Mouse (Mus musculus) cerebellum, adult 11 months (tissue): ENCODE results near the gene Utrn.
A peak's percentile ranks its signal among the peaks of the same experiment; 100 is the strongest.

Experiments
- DNase-seq: peaks from one replicate; pipeline ENCODE4 v3.0.0; 2022

Utrn gene

DNA sequence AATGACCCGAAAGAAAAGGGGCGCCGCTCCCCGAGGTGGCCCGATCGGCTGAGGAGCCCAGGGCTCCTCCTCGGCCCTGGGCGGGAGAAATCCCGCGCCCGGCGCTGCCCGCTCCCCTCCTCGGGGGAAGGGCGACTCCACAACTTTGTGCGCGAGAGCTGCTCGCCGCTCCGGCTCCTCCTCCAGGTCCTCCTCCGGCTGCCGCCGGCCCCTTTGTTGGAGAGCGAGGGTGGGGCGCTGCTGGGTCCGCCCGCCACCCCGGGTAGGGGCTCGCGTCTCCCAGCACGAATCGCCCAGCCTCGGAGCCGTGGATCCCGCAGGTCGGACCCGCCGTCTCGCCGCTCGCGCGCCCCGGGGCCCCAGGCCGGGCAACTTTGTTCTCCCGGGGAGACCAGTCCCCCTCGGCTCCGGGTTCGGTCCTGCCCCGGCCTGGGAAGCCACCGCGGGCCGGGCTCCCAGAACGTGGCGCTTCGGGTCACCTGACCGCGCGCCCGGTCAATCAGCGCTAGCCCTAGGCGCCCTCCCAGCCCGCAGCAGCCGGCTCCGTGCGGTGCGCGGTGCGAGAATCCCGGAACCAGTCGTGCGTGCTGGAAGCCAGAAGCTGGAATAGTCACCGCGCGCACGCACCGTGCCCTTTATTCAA lies at the start of gene Utrn:
Gene Utrn (minus strand): TSS at position 337 of the 643 bp plus-strand sequence.
- peak; percentile 69 for DNase-seq

DNA sequence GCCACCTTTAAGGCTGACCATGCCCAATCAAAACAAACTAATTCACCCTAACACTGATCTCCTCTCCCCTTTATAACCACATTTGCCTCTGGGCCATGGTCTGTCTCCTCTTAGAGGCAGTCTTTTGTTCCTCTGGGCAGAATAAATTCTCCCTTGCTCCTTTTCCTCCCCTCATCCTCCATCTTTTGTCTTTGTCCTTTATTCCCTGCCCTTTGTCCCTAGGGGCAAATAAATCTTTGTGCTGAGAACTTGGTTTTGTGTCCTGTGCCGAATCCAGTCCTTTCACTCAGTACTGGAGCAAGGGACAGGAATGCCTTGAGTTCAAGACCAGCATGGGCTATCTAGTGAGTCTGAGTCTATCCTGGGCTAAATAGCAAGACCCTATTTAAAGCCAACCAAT lies 48.5 kb upstream of the Utrn start:
- DNase-seq = no peak

DNA sequence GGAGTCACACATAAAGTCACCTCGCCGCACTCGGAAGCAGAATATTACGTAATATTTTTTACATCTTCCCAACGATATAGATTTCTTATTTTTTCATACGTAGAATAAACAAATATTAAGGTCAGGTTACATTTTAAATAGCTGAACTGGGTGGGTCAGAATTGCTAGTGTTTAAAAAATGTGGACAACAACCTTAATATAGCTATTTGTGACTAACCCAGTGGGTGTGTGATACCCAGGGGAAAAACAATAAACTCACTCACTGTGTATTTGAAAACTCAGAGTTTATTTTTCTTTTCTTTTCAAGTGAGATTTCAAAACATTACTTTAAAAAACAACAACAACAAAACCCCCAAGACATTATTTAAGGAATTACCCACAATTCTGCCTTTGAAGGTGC lies 47.2 kb upstream of the Utrn start:
- no peak for DNase-seq

DNA sequence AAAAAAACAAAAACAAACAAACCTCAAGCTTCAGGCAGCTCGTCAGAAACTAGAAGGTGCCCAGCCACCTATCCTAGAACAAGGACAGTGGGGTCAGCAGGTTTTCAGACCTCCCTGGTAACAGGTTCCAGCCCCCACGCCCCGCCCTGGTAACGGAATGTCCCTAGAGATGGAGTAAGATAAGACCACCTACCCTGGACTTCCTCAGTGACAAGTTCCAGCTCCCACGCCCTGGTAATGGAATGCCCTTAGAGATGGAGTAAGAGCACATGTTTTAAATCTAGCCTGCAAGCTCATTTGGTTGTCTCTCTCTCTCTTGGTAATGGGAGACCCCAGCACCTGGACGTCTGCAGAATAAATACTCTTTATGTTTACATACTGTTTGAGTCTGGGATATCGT lies 46.7 kb upstream of the Utrn start:
- DNase-seq = no peak

DNA sequence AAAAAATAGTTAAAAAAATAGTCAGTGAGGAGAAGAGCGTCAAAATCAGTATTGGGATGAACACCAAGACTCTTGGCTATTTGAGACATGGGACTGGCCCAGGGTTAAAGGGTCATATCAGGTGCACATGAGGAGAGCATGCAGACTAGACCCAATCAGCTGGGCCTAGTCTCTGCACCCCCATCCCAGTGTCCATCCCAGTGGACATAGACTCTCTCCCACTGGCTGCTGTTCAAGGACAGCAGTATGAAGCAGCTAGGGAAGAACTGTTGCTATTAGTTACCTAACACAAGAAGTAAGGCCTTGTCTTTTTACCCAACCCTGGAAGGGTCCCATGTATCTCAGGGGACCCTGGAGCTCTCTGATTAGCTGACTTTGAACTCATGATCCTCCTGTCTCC lies 45.0 kb upstream of the Utrn start:
- no peak for DNase-seq

DNA sequence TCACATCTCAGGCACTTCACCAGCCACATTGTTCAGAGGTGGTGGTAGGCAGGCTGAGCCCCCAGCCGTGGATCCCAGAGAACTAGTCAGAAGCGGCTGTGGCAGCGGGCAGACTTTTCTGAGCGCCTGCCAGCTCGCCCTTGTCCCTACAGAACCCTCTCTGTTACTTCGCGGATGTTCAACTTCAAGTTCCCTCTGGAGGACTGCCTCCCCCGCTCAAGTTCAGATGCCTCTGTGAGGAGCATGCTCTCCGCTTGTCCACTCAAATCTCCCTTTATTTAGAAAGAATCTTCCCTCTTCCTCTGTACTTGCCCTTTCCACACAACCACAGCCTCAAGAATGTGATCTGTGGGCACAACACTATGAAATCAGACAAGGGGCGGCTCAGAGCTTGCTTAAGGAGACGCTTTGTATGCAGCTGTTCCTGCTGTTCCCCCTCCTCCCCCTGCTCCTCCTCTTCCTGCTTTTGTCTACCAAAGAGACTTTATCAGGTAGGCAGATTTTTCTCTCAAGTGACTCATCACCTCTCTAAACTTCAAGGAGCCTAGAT lies 42.9 kb upstream of the Utrn start:
- no peak for DNase-seq

DNA sequence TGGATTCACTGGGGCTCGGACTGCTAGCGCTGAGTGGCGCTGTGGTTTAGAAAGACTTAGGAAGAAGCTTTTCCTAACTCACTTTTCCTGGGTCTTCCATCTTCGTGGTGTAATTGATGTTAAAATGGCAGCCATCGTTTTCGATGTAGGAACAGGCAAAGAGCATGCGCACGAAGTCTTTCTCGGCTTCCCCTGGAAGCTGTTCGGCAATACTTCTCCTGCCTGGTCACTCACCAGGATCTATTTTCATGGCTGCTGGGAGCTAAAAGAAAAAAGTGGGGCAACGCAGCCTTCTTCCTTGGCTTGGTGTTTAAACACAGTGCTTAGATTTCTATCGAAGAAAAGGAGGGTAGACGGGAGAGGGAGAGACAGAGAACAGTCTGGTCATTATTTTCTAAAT lies 42.3 kb upstream of the Utrn start:
- DNase-seq = no peak

DNA sequence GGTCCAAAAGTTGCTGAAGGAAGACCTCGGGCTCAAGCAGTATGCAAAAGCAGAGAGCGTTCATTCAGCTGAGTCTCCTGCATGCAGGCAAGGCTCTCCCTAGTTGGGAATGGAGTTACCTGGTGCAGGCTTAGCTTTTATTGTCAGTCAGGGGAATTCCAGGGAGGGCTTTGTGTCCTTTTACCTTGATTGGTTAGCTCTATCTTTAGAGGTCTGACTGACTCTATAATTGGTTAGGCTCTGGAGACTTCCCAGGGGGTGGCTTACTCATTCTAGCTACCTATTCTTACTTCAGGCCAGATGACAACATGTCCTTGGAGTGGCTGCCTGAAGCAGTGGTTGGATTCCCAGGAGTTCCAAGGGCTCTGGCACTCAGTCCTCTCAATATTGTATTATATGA lies 40.7 kb upstream of the Utrn start:
- DNase-seq = no peak

DNA sequence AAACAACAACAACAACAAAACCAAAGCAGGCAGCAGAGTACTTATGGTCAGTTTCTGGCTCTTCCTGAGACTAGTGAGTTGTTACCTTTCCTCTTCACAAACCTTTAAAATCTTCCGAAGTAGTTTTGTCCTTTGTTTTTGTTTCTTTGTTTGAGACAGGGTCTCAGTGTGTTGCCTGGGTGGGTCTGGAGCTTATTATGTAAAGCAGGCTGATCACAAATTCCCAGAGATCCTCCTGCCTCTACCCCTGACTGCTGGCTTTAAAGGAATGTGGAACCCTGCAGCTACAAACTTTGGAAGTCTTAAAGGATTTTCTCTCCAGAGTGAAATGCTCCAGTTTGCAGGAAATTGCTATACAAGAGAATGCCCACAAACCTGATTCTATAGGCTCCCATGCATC lies 40.0 kb upstream of the Utrn start:
- DNase-seq = no peak

DNA sequence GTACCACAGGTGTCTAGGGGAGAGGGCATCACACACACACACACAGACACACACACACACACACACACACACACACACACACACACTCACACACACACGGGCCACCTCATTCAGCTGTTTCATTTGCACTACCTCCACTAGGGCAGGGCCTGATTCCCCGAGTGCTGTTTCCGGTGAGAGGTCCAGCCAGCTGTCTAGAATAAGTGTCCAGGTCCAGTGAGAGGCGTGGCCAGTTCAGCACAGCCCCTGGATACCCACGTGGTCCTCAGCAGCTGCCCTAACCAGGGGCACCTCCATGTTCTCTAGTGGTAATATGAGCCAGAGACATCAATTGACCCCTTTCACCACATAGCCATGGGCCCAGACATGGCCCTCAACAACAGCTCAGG lies 35.0 kb upstream of the Utrn start:
- DNase-seq = no peak

DNA sequence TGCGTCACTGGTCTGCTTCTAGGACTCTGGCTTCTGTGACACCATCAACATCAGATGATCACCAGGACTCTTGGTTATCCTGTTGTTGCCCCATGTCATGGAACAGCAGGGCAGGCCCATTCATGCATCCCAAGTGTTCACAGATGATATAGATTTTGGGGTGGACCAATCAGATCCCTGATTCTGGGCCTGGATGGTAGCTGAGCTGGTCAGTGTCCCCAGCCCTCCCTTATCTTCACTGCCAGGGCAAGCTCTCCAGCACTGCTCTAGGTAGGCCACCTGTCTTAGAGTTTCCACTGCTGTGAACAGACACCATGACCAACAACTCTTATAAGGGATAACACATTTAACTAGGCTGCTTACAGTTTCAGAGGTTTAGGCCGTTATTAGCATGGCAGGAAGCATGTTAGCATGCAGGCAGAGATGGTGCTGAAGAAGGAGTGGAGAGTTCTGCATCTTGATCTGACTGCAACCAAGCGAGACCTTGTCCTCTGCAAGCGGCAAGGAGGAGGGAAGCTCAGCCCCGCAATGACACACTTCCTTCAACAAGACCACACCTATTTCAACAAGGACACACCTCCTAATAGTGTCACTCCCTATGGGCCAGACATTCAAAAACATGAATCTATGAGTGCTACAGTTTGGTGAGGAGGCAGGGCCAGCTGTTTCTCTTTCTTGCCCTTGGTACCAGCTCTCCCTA lies 34.4 kb upstream of the Utrn start:
- no peak for DNase-seq

DNA sequence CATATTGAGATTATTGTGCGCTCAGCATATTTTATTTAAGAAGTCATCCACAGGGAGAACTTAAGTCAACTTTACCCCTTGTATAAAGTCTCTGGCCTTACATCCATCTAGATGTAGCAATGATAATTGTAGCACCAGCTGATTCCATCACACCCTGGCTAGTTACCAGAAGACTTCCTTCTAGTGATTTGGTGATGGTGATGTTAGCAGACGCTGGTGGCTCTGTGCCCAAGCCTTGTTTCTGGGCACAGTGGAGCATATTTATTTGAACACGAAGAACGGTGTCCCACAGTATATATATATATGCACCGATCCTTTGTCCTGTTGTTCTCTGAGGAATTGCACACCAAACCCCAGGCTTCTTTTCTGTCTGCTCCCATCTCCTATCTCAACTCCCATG lies 30.7 kb upstream of the Utrn start:
- DNase-seq = no peak

DNA sequence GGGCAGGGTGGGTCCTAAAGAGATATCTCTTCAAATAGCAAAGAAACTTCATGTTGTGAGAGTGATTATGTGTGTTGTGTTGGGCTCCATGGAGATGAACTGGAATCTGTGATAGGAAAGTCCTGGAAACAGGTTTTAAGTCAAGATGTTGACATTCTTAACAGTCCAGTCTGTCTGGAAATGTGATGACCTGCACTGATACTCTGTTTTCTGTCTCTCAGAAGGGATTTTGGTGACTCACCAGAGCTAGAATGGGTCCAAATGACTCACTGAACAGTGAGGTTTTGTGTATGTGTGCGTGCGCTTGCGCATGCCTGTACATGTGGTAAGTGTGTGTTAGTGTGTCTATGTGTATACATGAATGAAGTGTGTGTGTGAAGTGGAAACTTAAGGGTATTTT lies 24.2 kb upstream of the Utrn start:
- DNase-seq = no peak

DNA sequence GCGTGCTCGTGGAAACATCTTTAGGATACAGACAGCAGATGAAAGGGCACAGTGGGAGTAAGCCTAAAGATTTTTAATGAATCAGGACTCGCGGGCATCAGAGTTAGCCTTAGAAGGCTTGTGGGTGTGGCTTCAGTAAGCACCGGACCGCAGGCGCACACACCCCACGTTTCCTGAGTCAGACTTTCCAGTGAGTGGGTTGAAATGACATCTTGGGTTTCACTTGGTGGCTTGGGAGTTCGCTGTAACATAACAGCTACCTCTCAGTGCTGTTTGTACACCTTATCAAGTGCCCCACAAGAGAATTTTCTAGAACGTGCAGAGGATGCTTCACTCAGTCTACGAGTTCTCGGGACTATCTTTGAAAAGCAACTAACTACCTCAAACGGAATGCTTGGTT lies 19.2 kb upstream of the Utrn start:
- DNase-seq = no peak

DNA sequence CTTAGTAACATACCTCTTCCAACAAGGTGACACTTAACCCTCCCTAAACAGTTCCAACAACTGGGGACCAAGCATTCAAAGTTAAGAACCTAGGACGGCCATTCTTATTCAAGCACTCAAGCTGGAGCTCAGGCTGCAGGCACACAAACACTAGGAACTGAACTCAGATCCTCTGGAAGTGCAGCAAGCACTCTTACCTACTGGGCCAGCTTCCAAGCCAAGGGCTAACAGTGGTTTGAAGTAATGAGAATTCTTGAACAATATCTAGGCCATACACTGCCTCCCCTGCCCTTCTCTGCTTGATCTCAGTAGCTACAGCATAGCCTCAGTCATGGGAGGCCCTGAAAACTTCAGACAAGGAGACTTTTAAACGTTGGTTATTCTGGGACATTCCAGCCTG lies 18.6 kb upstream of the Utrn start:
- no peak for DNase-seq

DNA sequence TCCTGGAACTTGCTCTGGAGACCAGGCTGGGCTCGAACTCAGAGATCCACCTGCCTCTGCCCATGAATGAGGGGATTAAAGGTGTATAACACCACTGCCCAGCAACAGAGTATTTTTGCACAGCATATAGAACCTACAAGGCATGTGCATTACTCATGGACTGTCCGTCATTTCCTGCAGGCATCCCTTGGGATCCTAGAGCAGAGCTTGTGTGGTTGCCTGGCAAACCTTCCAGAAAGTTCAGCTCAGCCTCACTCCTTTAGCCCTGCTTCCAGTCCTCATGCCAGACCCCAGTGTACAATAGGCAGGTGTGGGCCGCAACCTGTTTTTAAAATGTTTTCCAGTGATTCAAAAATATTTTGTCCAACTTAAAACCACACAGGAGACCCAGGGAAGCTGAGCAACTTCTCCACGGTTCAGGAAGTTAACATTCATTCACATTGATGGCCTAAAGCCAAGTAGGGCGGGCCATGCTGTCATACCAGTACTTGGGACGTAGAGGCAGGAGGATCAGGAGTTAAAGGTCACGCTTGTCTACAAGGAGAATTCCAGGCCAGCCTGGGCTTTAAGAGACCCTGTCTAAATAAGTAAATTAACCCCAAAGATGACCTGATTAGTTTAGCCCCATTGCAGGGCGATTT lies 15.3 kb upstream of the Utrn start:
- DNase-seq = no peak

DNA sequence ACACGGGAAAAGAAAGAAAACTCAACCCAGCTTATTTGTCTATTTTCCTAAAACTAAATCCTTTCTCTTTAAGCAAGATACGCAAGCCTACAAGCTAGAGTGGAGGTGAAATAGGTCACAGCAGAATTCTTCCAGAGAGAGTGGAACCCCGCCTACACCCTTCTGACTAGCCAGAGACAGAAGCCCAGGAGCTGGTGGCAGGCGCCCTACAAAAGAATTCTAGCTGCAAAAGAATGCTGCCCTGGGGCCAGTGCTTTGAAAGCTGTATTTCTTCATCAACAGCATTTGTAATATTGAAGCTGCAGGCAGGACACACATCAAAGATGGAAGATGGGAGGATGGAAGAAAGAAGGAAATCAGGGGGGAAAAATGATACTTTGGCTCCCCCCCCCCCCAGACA lies 12.7 kb upstream of the Utrn start:
- DNase-seq = no peak

DNA sequence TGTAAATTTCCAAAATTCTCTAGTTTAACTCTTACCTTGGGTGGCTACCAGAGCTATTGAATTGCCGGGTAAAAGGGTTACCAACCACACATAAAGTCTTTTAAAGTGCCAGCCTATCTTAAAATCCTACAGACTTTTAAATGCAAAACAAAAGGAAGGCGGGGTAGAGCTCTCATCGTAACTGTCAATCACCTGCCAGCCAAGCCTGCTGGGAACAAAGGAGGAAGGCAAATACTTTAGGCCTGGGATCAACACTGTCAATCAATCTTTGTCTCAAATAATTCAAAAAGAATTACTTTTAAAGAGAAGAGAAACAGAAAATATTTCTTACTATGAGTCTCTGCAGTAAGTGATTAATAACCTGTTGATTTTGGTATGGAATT lies 10.1 kb upstream of the Utrn start:
- no peak for DNase-seq

DNA sequence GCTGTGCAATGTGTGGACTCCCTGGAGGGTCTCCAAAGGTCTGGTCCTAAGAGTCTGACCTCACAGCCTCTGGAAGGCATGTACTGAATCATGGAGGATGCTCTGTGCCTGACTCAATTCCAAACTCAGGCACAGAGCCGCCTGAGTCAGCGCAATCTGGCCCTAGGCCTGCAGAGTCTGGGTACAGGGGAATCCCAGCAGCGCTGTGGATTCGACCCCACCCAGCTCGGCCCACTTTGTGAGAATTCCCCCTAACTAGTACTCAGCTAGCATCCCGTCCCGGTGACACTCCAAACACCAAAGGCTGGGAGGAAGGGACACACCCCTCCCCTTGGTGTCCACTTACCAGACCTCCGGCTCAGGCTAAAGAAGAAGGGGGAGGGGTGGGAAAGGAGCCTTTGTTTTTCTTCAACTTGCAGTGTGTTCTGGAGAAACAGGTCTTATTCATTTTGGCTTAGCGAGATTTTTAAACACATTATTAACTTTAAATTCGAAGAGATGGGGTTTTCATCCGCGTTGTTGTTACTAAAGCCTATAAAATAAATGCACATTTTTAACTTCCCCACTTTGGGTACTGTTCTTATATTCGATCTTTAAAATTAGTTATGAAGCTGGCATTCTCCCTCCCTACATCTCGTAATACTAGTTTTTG lies 9.6 kb upstream of the Utrn start:
- DNase-seq = no peak

DNA sequence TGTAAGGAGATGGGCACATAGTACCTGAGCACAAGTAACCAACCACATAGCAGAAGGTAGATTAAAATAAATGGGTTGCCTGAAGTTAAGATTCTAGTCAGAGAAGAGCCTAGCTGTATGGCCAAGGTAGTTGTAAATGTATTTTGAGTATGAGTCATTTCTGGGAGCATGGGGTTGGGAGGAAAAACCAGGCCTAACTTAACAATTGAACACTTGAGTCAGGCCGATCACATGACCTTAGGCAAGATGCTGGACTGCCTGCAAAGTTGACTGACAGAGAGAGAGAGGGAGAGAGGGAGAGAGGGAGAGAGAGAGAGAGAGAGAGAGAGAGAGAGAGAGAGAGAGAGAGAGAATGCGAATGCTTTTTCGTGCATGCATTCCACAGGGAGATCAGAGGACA lies 7.3 kb upstream of the Utrn start:
- DNase-seq = no peak

DNA sequence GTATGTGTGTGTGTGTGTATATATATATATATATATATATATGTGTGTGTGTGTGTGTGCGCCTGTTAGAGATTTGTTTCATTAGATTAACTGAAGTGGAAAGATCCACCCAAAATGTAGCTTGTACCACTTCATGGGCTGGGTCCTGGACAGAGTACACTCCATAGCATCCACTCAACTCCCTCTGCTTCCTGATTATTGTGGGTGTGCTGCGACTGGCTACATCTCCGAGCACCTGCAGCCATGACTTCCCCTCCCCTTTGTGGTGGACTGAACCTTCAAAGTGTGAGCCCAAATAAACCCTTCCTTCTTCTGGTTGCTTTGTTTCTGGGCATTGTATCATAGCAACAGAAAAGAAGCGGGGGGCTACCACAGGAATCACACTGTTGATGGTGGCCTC lies 6.2 kb upstream of the Utrn start:
- no peak for DNase-seq

DNA sequence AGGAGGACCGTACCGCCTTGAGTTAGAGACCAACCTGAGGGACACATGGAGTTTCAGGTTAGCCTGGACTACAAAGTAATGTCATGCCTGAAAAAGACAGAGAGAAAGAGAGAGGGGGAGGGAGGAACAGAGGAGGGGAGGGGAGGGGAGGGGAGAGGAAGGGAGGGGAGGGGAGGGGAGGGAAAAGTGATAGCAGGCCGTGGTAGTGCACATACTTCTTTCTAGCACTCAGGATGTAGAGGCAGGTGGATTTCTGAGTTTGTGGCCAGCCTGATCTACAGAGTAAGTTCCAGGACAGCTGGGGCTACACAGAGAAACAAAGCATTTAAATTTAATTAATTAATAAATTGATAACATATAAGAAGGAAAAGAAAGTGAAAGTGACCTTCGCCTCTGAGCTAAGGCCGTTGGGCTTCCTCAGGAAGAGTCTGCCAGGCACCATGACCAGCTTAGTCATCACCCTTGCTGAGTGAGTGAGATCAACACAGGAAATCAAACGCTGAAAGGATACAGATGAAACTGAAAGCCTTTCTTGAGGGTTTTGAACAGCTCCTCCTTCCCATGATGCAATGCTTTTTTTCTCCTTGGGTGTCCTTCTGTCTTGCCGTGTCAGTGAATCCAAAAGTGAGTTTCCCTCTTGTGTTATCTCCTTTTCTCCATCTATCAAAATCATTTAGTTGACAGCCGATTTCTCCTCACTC lies 5.6 kb upstream of the Utrn start:
- no peak for DNase-seq

DNA sequence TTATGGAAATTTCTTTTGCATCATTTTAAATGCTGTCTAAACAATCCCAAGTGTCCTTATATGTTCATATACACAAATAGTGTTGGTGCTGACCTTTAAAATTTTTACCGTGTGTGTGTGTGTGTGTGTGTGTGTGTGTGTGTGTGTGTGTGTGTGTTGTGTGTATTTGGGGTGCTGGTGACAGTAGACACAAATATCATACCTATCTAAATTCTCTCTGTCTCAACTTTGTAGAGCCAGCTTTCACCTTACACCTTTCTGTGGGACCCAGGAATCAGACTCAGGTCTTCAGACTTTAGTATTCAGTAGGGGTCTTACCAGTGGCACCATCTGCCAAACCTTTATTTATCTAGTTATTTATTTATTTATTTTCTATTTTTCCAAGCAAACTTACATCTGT lies 681 bp upstream of the Utrn start:
- no peak for DNase-seq
